Mouse (Mus musculus) heart, adult 2 months (tissue): Measurements from ENCODE around the gene Tle6. TPM values are rescaled to one million over a fixed set of nuclear protein-coding genes. Genes with fewer than 3 reads are reported as not detected.
A peak's percentile ranks its signal among the peaks of the same experiment; 100 is the strongest.

Experiments
- DNase-seq, 2 experiments: peaks; one replicate each; pipeline ENCODE4 v3.0.0; 2021
- H3K27ac ChIP-seq: fragments of 200-600 bp; 2 replicates; pipeline ENCODE4 v1.8.1; 2022
- H3K27me3 ChIP-seq: fragments of 200-500 bp; 2 replicates; pipeline ENCODE4 v1.6.1; 2012; ENCODE audit warnings: mild to moderate bottlenecking, low read length, inconsistent platforms, mixed read lengths; ENCODE audit not compliant: control insufficient read depth, insufficient read depth
- H3K36me3 ChIP-seq: fragments of 200-500 bp; 2 replicates; pipeline ENCODE4 v1.6.1; 2012; ENCODE audit warnings: low read length, inconsistent platforms; ENCODE audit not compliant: control insufficient read depth, insufficient read depth
- H3K4me1 ChIP-seq: fragments of 200-500 bp; 2 replicates; pipeline ENCODE4 v1.6.1; 2011; ENCODE audit warnings: low read length; ENCODE audit not compliant: control insufficient read depth, insufficient read depth
- H3K4me3 ChIP-seq: fragments of 200-600 bp; 2 replicates; pipeline ENCODE4 v1.8.1; 2022
- H3K79me2 ChIP-seq: fragments of 200-500 bp; replicated peaks from 2 replicates; pipeline ENCODE4 v1.6.1; 2012; ENCODE audit warnings: mild to moderate bottlenecking, inconsistent platforms, low read length, moderate library complexity, mixed read lengths; ENCODE audit not compliant: control insufficient read depth, insufficient read depth
- H3K9ac ChIP-seq: fragments of 200-500 bp; 2 replicates; pipeline ENCODE4 v1.6.1; 2012; ENCODE audit warnings: low read depth, mild to moderate bottlenecking, control low read depth, inconsistent platforms, low read length, mixed read lengths
- CTCF ChIP-seq: fragments of 200-600 bp; IDR thresholded peaks from 2 replicates; pipeline ENCODE4 v1.8.1; 2022; ENCODE audit warnings: antibody characterized with exemption, mild to moderate bottlenecking, moderate library complexity
- EP300 ChIP-seq: fragments of 200-500 bp; IDR thresholded peaks from 2 replicates; pipeline ENCODE4 v1.6.1; 2011; ENCODE audit warnings: low read depth, low read length, control low read depth; ENCODE audit not compliant: insufficient read depth
- POLR2A ChIP-seq: fragments of 200-500 bp; IDR thresholded peaks from 2 replicates; pipeline ENCODE4 v1.6.1; 2011; ENCODE audit warnings: mild to moderate bottlenecking, low read depth, low read length, control low read depth; ENCODE audit not compliant: insufficient read depth
- WGBS: fragments of 180-500 bp; shearing (Covaris S2); methylation state at CpG from one replicate; pipeline ENCODE4 v1.1.7; 2018; 5-methylcytosine and 5-hydroxymethylcytosine counted together
- intact Hi-C: fragments of 180-260 bp; cut with DNase I; formaldehyde crosslinking; loops from one replicate; pipeline ENCODE4 v1.15.1; 2025
- polyA plus RNA-seq: library from polyadenylated mRNA; depleted of rRNA; stranded (reverse); fragments of >200 nt; gene quantifications from 2 replicates; pipeline ENCODE4 v1.2.3, GENCODE M21; 2012
- total RNA-seq, 2 experiments: library from RNA; stranded (reverse); gene quantifications; 2 replicates each; pipeline ENCODE4 v1.2.3; 2021

Tle6 gene
- total and polyA plus RNA-seq, 3 experiments: 5.1 to 19.0 (median 7.7) TPM

- Histone ChIP-seq H3K79me2 (no peaks in the 10 kb centered on the region), H3K27ac (no peak overlapping the region), H3K36me3 (no peaks in the 10 kb centered on the region), H3K9ac (no peak overlapping the region), H3K4me1 (no peaks in the 10 kb centered on the region), H3K4me3 (no peak overlapping the region), H3K27me3 (no peaks in the 10 kb centered on the region)
- 64% methylated on average over 4 of the region's 4 CpGs for WGBS
- no peak for TF ChIP-seq POLR2A
- TF ChIP-seq CTCF: no peak
- TF ChIP-seq EP300: no peak
- DNase-seq: no peak
- intact Hi-C loops: no loop called here
Measured at GRCm38 (mm10) chr10:81579967-81580366, 20.9 kb downstream of the Tle6 start.

DNA sequence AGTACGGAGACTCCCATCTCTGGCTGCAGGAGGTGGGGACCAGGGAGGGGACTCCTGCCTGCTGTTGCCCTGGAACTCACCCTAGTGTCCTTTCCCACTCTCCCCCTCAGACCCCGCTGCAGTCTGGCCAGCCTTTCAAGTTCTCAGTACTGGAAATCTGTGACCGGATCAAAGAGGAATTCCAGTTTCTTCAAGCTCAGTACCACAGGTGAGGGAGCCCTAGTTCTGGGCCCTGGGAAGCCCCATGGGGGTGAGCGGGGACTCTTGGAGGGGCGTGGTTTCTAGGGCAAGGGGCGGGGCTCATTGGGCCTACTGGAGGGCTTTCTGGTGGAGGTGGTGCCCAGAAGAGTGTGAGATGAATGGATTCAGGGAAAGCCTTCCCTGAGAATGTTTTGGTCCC lies 25.2 kb downstream of the Tle6 start:
- Histone ChIP-seq H3K27ac (peak overlapping the region; percentile 79), H3K4me3 (peak overlapping the region; percentile 88), H3K36me3 (no peaks in the 10 kb centered on the region), H3K9ac (peak overlapping the region; percentile 92), H3K4me1 (peaks cover 4% of the 10 kb centered on the region; the same call in 1 of the 2 replicates), H3K79me2 (no peaks in the 10 kb centered on the region), H3K27me3 (no peaks in the 10 kb centered on the region)
- no peak for TF ChIP-seq POLR2A
- no peak for TF ChIP-seq CTCF
- no peak for TF ChIP-seq EP300
- 6% methylated on average over 6 of the region's 6 CpGs for WGBS
- intact Hi-C loops: loop anchor here (2.0 kb wide), 1 partner anchor 23 kb away; no protein-coding TSS in a partner anchor
- DNase-seq: no peak

- H3K27ac ChIP-seq: peak overlapping the region; percentile 79
- H3K4me3 ChIP-seq: peak overlapping the region; percentile 88
- no peaks in the 10 kb centered on the region for H3K79me2 ChIP-seq
- peak; percentile 80 to 81 for DNase-seq
- TF ChIP-seq CTCF: 0 out of 2 replicates have a peak, but pooled peaks have one; percentile 5
- TF ChIP-seq EP300: no peak
- 0 out of 2 replicates have a peak, but pooled peaks have one; percentile 15 for TF ChIP-seq POLR2A
- peak overlapping the region; percentile 92 for H3K9ac ChIP-seq
- no peaks in the 10 kb centered on the region for H3K27me3 ChIP-seq
- intact Hi-C loops: loop anchor here (2.0 kb wide), 1 partner anchor 24 kb away; no protein-coding TSS in a partner anchor
- H3K4me1 ChIP-seq: peaks cover 4% of the 10 kb centered on the region; the same call in 1 of the 2 replicates
- WGBS: under 1% methylated on average over 30 of the region's 30 CpGs
- no peaks in the 10 kb centered on the region for H3K36me3 ChIP-seq
Measured at GRCm38 (mm10) chr10:81575208-81575631, 25.7 kb downstream of the Tle6 start.

GRCm38 (mm10) chr10:81574081-81575056 lies 26.5 kb downstream of the Tle6 start, which contains the start of gene Tle2:
Gene Tle2 (plus strand): TSS chr10:81574561.
- WGBS: 33% methylated on average over 10 of the region's 10 CpGs
- DNase-seq: no peak
- peak within 1 kb of the TSS; percentile 88 for H3K4me3 ChIP-seq
- H3K36me3 ChIP-seq: no peaks in the 10 kb centered on the region
- peak within 1 kb of the TSS; percentile 92 for H3K9ac ChIP-seq
- peak within 1 kb of the TSS; percentile 79 for H3K27ac ChIP-seq
- H3K27me3 ChIP-seq: no peaks in the 10 kb centered on the region
- intact Hi-C loops: loop anchor here (2.0 kb wide), 1 partner anchor 24 kb away; no protein-coding TSS in a partner anchor
- peaks cover 4% of the 10 kb centered on the region; the same call in 1 of the 2 replicates for H3K4me1 ChIP-seq
- no peaks in the 10 kb centered on the region for H3K79me2 ChIP-seq
- TF ChIP-seq EP300: no peak
- no peak for TF ChIP-seq CTCF
- TF ChIP-seq POLR2A: no peak

- Histone ChIP-seq H3K27me3 (no peaks in the 10 kb centered on the region), H3K4me1 (peaks cover 6% of the 10 kb centered on the region), H3K79me2 (no peaks in the 10 kb centered on the region), H3K4me3 (no peak overlapping the region), H3K9ac (no peak overlapping the region), H3K27ac (peak overlapping the region; percentile 19; the same call in 1 of the 2 replicates), H3K36me3 (no peaks in the 10 kb centered on the region)
- WGBS: 57% methylated on average over 9 of the region's 9 CpGs
- peak; percentile 78 to 79 for DNase-seq
- intact Hi-C loops: no loop called here
- TF ChIP-seq POLR2A (0 out of 2 replicates have a peak, but pooled peaks have one; percentile 26), EP300 (no peak)
Measured at GRCm38 (mm10) chr10:81572975-81573374, 27.9 kb downstream of the Tle6 start.
